Mouse (Mus musculus) liver, postnatal 0 days (tissue): Measurements from ENCODE around the gene Gm20431. TPM values are rescaled to one million over a fixed set of nuclear protein-coding genes. Genes with fewer than 3 reads are reported as not detected.

Source experiments
- ATAC-seq: fragments of 200-750 bp; cut with Nextera tagmentation; 2 replicates; pipeline ENCODE4 v1.8.0; 2017; ENCODE audit warnings: mild to moderate bottlenecking, moderate library complexity
- DNase-seq: peaks from one replicate; pipeline ENCODE4 v3.0.0-alpha.2; 2016
- H3K27ac ChIP-seq: fragments of 300-500 bp; sonication (generic); 2 replicates; pipeline ENCODE4 v1.5.1; 2014; ENCODE audit warnings: antibody characterized with exemption, moderate library complexity, mild to moderate bottlenecking, low read depth
- H3K27me3 ChIP-seq: fragments of 300-500 bp; sonication (generic); 2 replicates; pipeline ENCODE4 v1.6.1; 2014; ENCODE audit warnings: low read length, control low read depth, mixed read lengths; ENCODE audit not compliant: insufficient read depth
- H3K36me3 ChIP-seq: fragments of 300-500 bp; sonication (generic); replicated peaks from 2 replicates; pipeline ENCODE4 v1.6.1; 2014; ENCODE audit warnings: mild to moderate bottlenecking, control low read depth, low read length, moderate library complexity, mixed read lengths; ENCODE audit not compliant: insufficient read depth
- H3K4me1 ChIP-seq: fragments of 300-500 bp; sonication (generic); 2 replicates; pipeline ENCODE4 v1.6.1; 2014; ENCODE audit warnings: antibody characterized with exemption, mild to moderate bottlenecking, control low read depth; ENCODE audit not compliant: insufficient read depth
- H3K4me2 ChIP-seq: fragments of 300-500 bp; sonication (generic); 2 replicates; pipeline ENCODE4 v1.6.1; 2014; ENCODE audit warnings: low read depth, mild to moderate bottlenecking, low read length, moderate library complexity, mixed read lengths
- H3K4me3 ChIP-seq: fragments of 300-500 bp; sonication (generic); 2 replicates; pipeline ENCODE4 v1.5.1; 2014; ENCODE audit warnings: low read depth, low read length
- H3K9ac ChIP-seq: fragments of 300-500 bp; sonication (generic); replicated peaks from 2 replicates; pipeline ENCODE4 v1.6.1; 2014; ENCODE audit warnings: mild to moderate bottlenecking, moderate library complexity
- H3K9me3 ChIP-seq: fragments of 300-500 bp; sonication (generic); 2 replicates; pipeline ENCODE4 v1.6.1; 2016; ENCODE audit warnings: mild to moderate bottlenecking, control low read depth, low read length, mixed read lengths
- CTCF ChIP-seq: sonication (generic); IDR thresholded peaks from 2 replicates; pipeline ENCODE4 v1.5.1; 2016; ENCODE audit warnings: antibody characterized with exemption, low read depth
- EP300 ChIP-seq: IDR thresholded peaks from 2 replicates; pipeline ENCODE4 v1.6.1; 2016; ENCODE audit warnings: antibody characterized with exemption, low read depth, mild to moderate bottlenecking
- WGBS: fragments of 180-500 bp; shearing (Covaris S2); extraction: QIAGEN DNeasy Blood & Tissue Kit; methylation state at CpG from one replicate; pipeline ENCODE4 v1.1.7; 2014; ENCODE audit not compliant: insufficient replicate concordance; 5-methylcytosine and 5-hydroxymethylcytosine counted together
- polyA plus RNA-seq: library from polyadenylated mRNA; unstranded; fragments of >200 nt; fragmentation: Nextera tagmentation; extraction: Ambion mirVana; gene quantifications from 2 replicates; pipeline ENCODE4 v1.2.1, GENCODE M21; 2015

Gm20431 gene
- 1.7 and 2.4 TPM in 2 replicates for polyA plus RNA-seq

- peak; percentile 97 for ATAC-seq
- TF ChIP-seq CTCF (no peak), EP300 (no peak)
- Histone ChIP-seq H3K4me3 (peak within 1 kb of the TSS; percentile 75), H3K4me2 (peak within 1 kb of the TSS; percentile 98), H3K27me3 (peaks cover 2% of the 10 kb centered on the region), H3K36me3 (0 out of 2 replicates have a peak, but pooled peaks cover 9% of the 10 kb centered on the region), H3K27ac (peak within 1 kb of the TSS; percentile 66), H3K9ac (peak within 1 kb of the TSS; percentile 84), H3K9me3 (no peaks in the 10 kb centered on the region), H3K4me1 (peaks cover 34% of the 10 kb centered on the region)
- WGBS = under 1% methylated on average over 68 of the region's 110 CpGs
- DNase-seq = peak; percentile 96
Observed at GRCm38 (mm10) chr2:167661270-167662203, at the start of gene Gm20431. TSS of gene Gm20431 (minus strand) at chr2:167661496.

- peak; percentile 74 for DNase-seq
- WGBS = 30% methylated on average over 6 of the region's 6 CpGs
- peak; percentile 75 for ATAC-seq
Observed at GRCm38 (mm10) chr2:167710574-167710973, 49.3 kb upstream of the Gm20431 start.

GRCm38 (mm10) chr2:167709969-167710368 is 48.7 kb upstream of the Gm20431 start:
- no peaks in the 10 kb centered on the region for H3K27me3 ChIP-seq
- DNase-seq (no peak), ATAC-seq (peak; percentile 39; the same call in 1 of the 2 replicates)
- H3K9ac ChIP-seq = no peak overlapping the region
- no peaks in the 10 kb centered on the region for H3K9me3 ChIP-seq
- no peaks in the 10 kb centered on the region for H3K36me3 ChIP-seq
- peaks cover 27% of the 10 kb centered on the region for H3K4me1 ChIP-seq
- H3K4me3 ChIP-seq = no peak overlapping the region
- H3K27ac ChIP-seq = peak overlapping the region; percentile 71
- WGBS = 37% methylated on average over 6 of the region's 6 CpGs
- 0 out of 2 replicates have a peak overlapping the region, but pooled peaks have one; percentile 29 for H3K4me2 ChIP-seq
- TF ChIP-seq EP300 (no peak), CTCF (no peak)

More at GRCm38 (mm10) chr2:167710574-167710973, 49.3 kb upstream of the Gm20431 start:
- Histone ChIP-seq H3K9ac (no peak overlapping the region), H3K27me3 (no peaks in the 10 kb centered on the region), H3K36me3 (no peaks in the 10 kb centered on the region), H3K9me3 (no peaks in the 10 kb centered on the region), H3K4me2 (0 out of 2 replicates have a peak overlapping the region, but pooled peaks have one; percentile 29), H3K27ac (peak overlapping the region; percentile 71), H3K4me1 (peaks cover 31% of the 10 kb centered on the region), H3K4me3 (no peak overlapping the region)
- 0 out of 2 replicates have a peak, but pooled peaks have one; percentile 13 for TF ChIP-seq EP300
- peak; percentile 23 for TF ChIP-seq CTCF

- no peak for TF ChIP-seq CTCF
- no peak for TF ChIP-seq EP300
- no peak overlapping the region for H3K4me3 ChIP-seq
- H3K27me3 ChIP-seq = no peaks in the 10 kb centered on the region
- no peak overlapping the region for H3K4me2 ChIP-seq
- no peaks in the 10 kb centered on the region for H3K36me3 ChIP-seq
- no peak overlapping the region for H3K27ac ChIP-seq
- no peak overlapping the region for H3K9ac ChIP-seq
- 64% methylated on average over 15 of the region's 15 CpGs for WGBS
- ATAC-seq (no peak), DNase-seq (no peak)
- peaks cover 16% of the 10 kb centered on the region for H3K4me1 ChIP-seq
- H3K9me3 ChIP-seq = no peaks in the 10 kb centered on the region
Observed at GRCm38 (mm10) chr2:167708373-167708772, 47.1 kb upstream of the Gm20431 start.

GRCm38 (mm10) chr2:167706183-167706939 is 45.1 kb upstream of the Gm20431 start:
- no peaks in the 10 kb centered on the region for H3K27me3 ChIP-seq
- H3K4me2 ChIP-seq = no peak overlapping the region
- no peaks in the 10 kb centered on the region for H3K9me3 ChIP-seq
- H3K27ac ChIP-seq = no peak overlapping the region
- H3K36me3 ChIP-seq = no peaks in the 10 kb centered on the region
- WGBS = 79% methylated on average over 11 of the region's 11 CpGs
- DNase-seq = no peak
- no peak for ATAC-seq
- no peak overlapping the region for H3K9ac ChIP-seq
- no peak overlapping the region for H3K4me3 ChIP-seq
- peaks cover 12% of the 10 kb centered on the region for H3K4me1 ChIP-seq
- TF ChIP-seq CTCF = no peak
- TF ChIP-seq EP300 = no peak

- no peaks in the 10 kb centered on the region for H3K9me3 ChIP-seq
- H3K36me3 ChIP-seq = no peaks in the 10 kb centered on the region
- no peak overlapping the region for H3K4me3 ChIP-seq
- WGBS = 70% methylated on average over 4 of the region's 4 CpGs
- TF ChIP-seq CTCF (no peak), EP300 (no peak)
- no peak for DNase-seq
- H3K9ac ChIP-seq = no peak overlapping the region
- no peaks in the 10 kb centered on the region; the same call in 1 of the 2 replicates for H3K4me1 ChIP-seq
- no peak overlapping the region for H3K27ac ChIP-seq
- no peak for ATAC-seq
- H3K4me2 ChIP-seq = no peak overlapping the region
- no peaks in the 10 kb centered on the region for H3K27me3 ChIP-seq
Observed at GRCm38 (mm10) chr2:167704409-167704808, 43.1 kb upstream of the Gm20431 start.
